Mouse (Mus musculus): ENCODE data around the gene Abtb2.

The Abtb2 gene

DNA sequence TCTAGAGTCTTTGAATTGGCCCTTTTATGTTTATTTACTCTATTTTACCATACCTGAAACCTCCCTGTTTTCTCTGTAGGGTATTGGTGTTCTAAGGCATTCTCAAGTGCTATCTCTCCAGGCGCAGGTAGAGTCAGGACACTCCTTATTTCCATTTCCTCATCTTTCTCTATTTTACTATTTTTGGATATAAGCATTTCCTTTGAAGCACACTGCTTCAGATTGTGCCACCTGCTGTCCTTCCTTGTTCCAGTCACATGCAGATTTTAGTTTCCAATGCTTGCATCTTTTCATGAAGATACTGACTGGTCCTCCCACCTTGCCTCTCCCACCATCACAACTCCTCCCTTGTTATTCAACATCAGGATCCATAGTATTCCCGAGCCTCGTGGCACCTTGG, 47.8 kb downstream of the Abtb2 start:
- no peak for DNase-seq (ENCODE audit: extremely low spot score, low read depth, low spot score)

DNA sequence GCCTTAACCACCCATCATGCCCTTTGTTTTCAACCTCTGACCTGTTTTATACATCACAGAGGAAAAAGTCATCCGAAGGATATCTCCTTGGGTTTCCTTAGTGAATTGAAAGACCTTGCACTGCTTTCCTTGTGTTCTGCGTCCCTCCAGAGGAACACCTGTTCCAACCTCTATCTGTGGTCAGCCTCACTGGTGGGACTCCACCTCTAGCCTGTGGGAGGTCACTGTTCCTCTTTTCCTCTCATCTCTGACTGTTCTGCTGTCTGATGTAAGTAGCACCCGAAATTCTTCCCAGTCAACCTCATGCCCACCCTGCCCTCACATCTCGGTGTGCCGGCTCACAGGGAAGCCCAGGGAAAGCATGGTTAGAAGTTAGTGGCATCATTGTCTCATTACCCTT, 48.9 kb downstream of the Abtb2 start:
- no peak for DNase-seq (ENCODE audit: extremely low spot score, low read depth, low spot score)

GRCm38 (mm10) chr2:103618407-103618806, 52.3 kb downstream of the Abtb2 start:
- no peak for DNase-seq (ENCODE audit: extremely low spot score, low read depth, low spot score)

- no peak for DNase-seq (ENCODE audit: extremely low spot score, low read depth, low spot score)
Observed at GRCm38 (mm10) chr2:103622950-103623349, 56.8 kb downstream of the Abtb2 start.

GRCm38 (mm10) chr2:103625349-103625932, 59.3 kb downstream of the Abtb2 start:
- DNase-seq (ENCODE audit: extremely low spot score, low read depth, low spot score) = no peak

DNA sequence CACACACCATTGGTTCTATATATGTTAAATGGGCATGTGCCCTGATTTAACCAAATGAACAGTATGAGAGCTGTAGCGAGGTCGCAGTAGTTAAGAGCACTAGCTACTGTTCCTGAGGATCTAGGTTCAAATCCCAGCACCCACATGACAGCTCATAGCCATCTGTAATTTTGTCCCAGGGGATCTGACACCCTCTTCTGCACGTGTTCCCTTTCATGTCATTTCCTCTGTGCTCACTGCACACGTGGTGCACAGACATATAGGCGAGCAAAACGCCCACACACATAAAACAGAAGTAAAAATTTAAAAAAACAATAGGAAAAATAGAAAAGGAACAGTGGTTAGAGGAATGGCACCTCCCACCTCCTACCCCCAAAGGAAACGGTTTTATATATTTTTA, 61.0 kb downstream of the Abtb2 start:
- DNase-seq (ENCODE audit: extremely low spot score, low read depth, low spot score) = no peak

DNA sequence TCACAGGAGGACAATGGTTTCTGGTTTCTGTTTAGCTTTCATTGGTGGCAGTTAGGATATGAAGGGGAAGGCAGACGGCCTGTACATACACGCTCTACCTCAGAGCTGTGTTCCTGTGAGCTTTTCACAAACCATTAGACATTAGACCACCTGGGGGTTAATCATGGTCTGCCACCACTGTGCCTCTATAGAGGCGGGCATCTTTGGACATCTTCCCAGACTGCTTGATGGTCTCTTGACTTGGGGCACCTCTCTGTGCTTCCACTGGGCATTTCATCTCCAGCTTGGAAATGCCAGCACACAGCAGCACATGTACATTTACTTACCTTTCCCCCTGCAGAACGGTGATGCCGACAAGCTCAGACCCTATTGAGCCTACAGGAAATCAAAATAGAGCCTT, 63.8 kb downstream of the Abtb2 start:
- no peak for DNase-seq (ENCODE audit: extremely low spot score, low read depth, low spot score)

GRCm38 (mm10) chr2:103631293-103631717, 65.2 kb downstream of the Abtb2 start:
- peak; percentile 47 for DNase-seq (ENCODE audit: extremely low spot score, low read depth, low spot score)

DNA sequence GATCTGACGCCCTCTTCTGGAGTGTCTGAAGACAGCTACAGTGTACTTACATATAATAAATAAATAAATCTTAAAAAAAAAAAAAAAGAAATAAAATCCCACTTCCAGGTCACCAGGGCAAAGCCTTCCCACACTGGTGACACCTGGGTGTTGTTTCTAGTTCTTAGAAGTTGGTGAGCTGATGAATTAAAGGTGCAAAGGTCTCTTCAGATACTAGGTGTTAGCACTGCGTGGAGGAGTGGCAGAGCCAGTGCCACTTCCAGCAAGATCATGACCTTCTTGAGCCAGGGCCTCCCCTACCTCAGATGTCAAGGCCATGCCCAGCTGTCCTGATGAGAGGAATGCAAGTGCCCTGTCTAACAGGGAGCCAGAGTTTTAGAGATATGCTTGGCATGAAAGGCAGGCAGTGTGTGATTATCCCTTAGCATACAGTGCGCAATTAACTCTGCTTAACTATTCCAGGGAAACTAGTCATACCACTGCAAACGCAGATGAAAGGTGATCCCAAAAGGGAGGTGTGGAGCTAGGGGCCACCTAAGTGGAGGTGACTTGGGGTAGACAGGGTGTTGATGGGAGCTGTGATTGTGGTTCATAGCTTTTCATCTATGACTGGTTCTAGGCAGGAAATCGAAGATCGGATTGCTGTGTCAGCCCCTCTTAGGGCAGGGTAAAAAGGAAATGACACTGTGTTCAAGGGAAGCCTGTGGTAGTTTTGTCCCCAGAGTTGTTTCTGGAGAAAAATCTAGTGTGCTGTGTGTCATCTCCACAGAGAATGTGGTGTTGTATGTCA, 66.2 kb downstream of the Abtb2 start:
- DNase-seq (ENCODE audit: extremely low spot score, low read depth, low spot score) = no peak

GRCm38 (mm10) chr2:103632926-103633250, 66.8 kb downstream of the Abtb2 start:
- DNase-seq (ENCODE audit: extremely low spot score, low read depth, low spot score) = no peak

GRCm38 (mm10) chr2:103635731-103636487, 69.8 kb downstream of the Abtb2 start:
- no peak for DNase-seq (ENCODE audit: extremely low spot score, low read depth, low spot score)

DNA sequence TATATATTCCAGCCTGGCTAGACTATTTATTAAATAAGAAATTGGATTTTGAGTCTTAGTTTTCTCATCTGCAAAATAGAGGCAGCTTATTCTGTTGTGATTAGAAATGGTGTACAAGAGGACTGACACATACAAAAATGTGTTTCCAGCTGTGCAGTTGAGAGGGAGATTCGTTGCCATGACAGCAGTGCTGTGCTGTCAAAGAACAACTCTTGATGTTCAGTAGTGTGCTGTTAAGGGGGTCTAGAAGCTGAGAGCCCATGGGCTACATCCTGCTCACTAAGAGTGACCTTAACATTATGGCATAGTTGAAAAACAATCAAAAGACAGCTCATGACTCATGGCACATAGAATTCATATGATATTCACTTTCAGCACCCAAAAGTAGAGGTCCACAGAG, 71.3 kb downstream of the Abtb2 start:
- no peak for DNase-seq (ENCODE audit: extremely low spot score, low read depth, low spot score)

- DNase-seq (ENCODE audit: extremely low spot score, low read depth, low spot score) = no peak
Observed at GRCm38 (mm10) chr2:103637943-103638342, 71.8 kb downstream of the Abtb2 start.

DNA sequence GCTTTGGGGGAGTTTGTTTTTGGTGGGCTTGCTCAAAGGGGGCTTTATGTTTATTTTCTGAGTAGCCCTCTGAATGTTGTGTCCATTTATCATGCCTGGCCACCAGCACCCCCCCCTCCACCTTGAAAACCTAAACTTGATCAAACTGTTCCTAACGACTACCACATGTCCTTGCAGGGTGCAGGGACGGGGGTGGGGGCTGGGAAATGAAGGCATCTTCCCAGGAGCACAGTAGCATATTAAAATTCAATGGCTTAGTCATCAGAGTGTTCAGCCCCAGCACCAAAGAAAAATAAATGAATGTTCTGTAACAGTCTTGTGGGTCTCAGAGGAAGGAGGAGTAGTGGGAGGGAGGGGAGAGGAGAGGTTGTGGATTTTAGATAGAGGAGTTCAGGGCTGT, 73.6 kb downstream of the Abtb2 start:
- no peak for DNase-seq (ENCODE audit: extremely low spot score, low read depth, low spot score)

GRCm38 (mm10) chr2:103640861-103641260, 74.8 kb downstream of the Abtb2 start:
- no peak for DNase-seq (ENCODE audit: extremely low spot score, low read depth, low spot score)

DNA sequence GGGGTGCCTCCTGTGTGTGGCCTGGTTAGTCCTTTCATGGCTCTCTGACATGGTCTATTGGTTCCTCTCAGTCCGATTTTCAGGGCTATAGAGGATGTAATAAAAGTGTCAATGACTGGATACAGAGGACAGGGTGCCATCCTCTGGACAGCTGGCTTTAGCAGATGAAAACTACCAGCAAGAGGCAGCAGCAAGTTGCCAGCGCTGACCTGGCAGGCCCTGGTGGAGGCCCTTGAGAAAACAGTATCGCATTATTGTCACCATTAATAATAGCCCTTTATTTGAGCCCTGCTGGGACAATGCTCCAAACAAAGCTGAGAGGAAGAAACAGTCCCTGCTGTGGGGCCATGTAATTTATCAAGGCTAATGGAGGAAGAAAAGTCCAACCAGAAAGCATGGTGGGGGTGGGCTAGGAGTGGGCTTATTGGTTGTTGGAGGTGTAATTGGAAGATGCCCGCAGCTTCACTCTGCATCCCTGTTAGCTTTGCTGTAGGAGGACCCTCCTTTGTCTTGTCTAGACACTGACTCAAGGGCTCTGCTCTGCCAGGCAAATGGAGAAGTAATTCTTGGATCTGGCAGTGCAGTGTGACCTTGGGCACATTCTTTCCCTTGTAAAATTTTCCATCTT, 77.6 kb downstream of the Abtb2 start:
- no peak for DNase-seq (ENCODE audit: extremely low spot score, low read depth, low spot score)

DNA sequence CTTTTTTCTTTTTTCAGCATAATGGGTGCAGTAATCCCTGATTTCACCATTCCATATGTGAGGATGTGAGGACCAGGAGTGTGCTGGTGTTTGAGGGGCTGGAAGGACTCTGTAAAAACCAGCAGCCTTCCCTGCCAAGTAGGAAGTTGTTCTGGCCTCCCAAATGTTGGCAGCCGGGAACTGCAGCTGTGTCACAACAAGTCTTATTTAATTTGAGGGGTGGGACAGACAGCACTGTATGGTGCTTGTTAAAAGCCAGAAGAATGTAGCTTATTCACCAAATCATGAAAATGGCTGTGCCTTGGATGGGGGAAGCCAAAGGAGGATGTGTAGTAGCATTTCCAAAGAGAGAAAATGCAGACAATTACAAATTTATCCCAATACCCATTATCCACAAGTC, 78.3 kb downstream of the Abtb2 start:
- DNase-seq (ENCODE audit: extremely low spot score, low read depth, low spot score) = no peak

DNA sequence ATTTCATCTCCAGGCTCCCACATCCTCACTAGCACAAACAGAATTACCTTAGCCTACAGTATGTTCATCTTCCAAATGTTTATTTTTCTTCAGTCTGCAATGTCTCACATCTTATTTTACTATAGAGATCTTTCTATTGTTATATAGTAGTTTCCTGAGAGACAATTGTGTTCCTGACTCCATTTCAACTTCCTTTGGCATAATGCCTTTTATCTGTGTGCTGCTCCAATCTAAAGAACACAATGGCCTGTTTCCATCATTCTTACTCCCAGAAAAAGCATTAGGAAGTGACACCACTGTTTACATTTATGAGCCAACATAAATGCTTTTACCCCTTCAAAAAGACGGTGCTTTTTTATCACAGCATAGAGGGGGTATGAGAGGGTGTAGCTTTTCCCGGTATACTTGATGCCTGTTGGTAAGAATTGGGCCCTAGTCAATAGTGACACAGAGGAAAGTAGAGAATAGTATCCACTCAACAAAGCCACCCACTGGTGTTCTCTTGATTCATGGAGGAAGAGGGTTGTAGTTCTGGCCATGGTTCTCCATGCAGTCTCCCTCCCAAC, 84.3 kb downstream of the Abtb2 start:
- DNase-seq (ENCODE audit: extremely low spot score, low read depth, low spot score) = no peak

- no peak for DNase-seq (ENCODE audit: extremely low spot score, low read depth, low spot score)
Observed at GRCm38 (mm10) chr2:103652121-103652520, 86.0 kb downstream of the Abtb2 start.

GRCm38 (mm10) chr2:103655037-103655436, 88.9 kb downstream of the Abtb2 start:
- no peak for DNase-seq (ENCODE audit: extremely low spot score, low read depth, low spot score)

GRCm38 (mm10) chr2:103656028-103656427, 89.9 kb downstream of the Abtb2 start:
- no peak for DNase-seq (ENCODE audit: extremely low spot score, low read depth, low spot score)

All from hindlimb bud, embryonic 11.5 days (tissue).